Mouse (Mus musculus) thymus, adult 2 months (tissue): ENCODE results near the gene Rcor1. TPM values are rescaled to one million over a fixed set of nuclear protein-coding genes. Genes with fewer than 3 reads are reported as not detected.
A peak's percentile ranks its signal among the peaks of the same experiment; 100 is the strongest.

ENCODE experiments used
- DNase-seq: peaks from one replicate; pipeline ENCODE4 v3.0.0; 2021
- H3K27ac ChIP-seq: fragments of 200-500 bp; 2 replicates; pipeline ENCODE4 v1.5.1; 2012; ENCODE audit warnings: low read length, control low read depth; ENCODE audit not compliant: control insufficient read depth, insufficient read depth
- H3K27me3 ChIP-seq: fragments of 200-500 bp; 2 replicates; pipeline ENCODE4 v1.6.1; 2012; ENCODE audit warnings: mild to moderate bottlenecking, low read length, moderate library complexity, mixed read lengths; ENCODE audit not compliant: control insufficient read depth, insufficient read depth
- H3K36me3 ChIP-seq: fragments of 200-500 bp; 2 replicates; pipeline ENCODE4 v1.6.1; 2012; ENCODE audit warnings: mild to moderate bottlenecking, low read length, moderate library complexity; ENCODE audit not compliant: control insufficient read depth, insufficient read depth
- H3K4me1 ChIP-seq: fragments of 200-500 bp; replicated peaks from 2 replicates; pipeline ENCODE4 v1.6.1; 2012; ENCODE audit warnings: low read length; ENCODE audit not compliant: control insufficient read depth, insufficient read depth
- H3K4me3 ChIP-seq: fragments of 200-500 bp; 2 replicates; pipeline ENCODE4 v1.5.1; 2012; ENCODE audit warnings: mild to moderate bottlenecking, low read length, control low read depth, moderate library complexity; ENCODE audit not compliant: control insufficient read depth, insufficient read depth
- CTCF ChIP-seq: fragments of 200-500 bp; IDR thresholded peaks from 2 replicates; pipeline ENCODE4 v1.5.1; 2012; ENCODE audit warnings: mild to moderate bottlenecking, control low read depth, low read length, moderate library complexity, borderline replicate concordance; ENCODE audit not compliant: control insufficient read depth, poor library complexity, insufficient read depth; ENCODE audit errors: extremely low read depth
- POLR2A ChIP-seq: fragments of 200-500 bp; IDR thresholded peaks from 2 replicates; pipeline ENCODE4 v1.6.1; 2012; ENCODE audit warnings: mild to moderate bottlenecking, low read length, control low read depth, moderate library complexity; ENCODE audit not compliant: control insufficient read depth, poor library complexity, insufficient read depth; ENCODE audit errors: extremely low read depth
- WGBS: fragments of 180-500 bp; shearing (Covaris S2); methylation state at CpG from one replicate; pipeline ENCODE4 v1.1.7; 2018; 5-methylcytosine and 5-hydroxymethylcytosine counted together
- polyA plus RNA-seq: library from polyadenylated mRNA; depleted of rRNA; stranded (reverse); fragments of >200 nt; gene quantifications from 2 replicates; pipeline ENCODE4 v1.2.3, GENCODE M21; 2012

The Rcor1 gene
- polyA plus RNA-seq, 1 experiment: 21.9 TPM

DNA sequence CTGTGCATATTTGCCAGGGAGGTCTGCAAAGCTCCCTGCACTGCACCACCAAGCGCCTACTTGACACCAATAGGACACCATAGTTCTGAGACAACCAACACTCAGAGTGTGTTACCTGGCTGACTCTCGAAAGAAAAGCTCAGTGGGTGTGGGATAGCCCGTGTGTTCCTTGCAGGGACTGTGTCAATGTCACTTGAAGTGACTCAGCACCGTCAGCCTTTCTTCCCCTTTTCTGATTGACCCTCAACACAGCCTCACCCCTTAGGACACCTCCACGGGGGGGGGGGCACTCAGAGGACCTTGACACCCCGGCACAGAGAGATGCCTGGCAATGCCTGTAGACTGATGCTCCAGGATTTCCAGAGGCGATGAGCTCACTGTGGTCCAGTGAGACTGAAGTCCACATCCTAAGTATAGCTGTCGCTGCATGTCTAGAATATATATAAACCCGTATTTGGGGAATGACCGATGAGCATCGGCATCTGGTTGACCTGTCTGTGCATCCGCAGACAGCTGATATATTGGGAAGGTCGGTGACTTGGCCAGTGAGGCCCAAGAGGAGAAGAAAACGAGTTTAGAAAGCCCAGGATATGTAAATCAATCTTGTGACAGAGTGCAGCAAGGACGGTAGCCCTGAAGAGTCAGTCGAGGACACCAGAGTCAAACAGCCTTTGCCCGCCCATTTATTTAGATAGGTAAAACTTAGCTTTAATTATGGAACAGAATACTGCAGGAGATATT lies 110.5 kb downstream of the Rcor1 start:
- WGBS: 51% methylated on average over 17 of the region's 17 CpGs
- H3K4me1 ChIP-seq: peaks cover 12% of the 10 kb centered on the region; the same call in 1 of the 2 replicates
- H3K4me3 ChIP-seq: no peak overlapping the region
- TF ChIP-seq POLR2A: no peak
- no peak for TF ChIP-seq CTCF
- H3K27me3 ChIP-seq: no peaks in the 10 kb centered on the region
- H3K36me3 ChIP-seq: no peaks in the 10 kb centered on the region
- no peak for DNase-seq
- H3K27ac ChIP-seq: no peak overlapping the region

DNA sequence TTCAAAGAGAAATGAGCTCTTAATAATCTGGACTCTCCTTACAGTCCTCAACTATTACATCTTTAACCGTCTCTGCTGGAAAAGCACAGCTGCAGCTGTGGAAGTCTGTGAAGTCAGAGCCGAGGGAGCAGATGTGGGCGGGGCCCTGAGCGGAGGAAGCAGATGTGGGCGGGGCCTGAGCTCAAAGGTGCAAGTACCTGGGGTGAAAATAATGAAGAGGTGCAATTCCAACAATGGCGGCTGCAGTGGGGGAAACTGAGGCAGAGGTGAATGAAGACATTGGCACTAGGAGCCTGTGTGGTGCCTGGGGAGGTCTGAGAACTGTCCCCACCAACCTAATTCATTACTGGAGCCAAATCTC lies 111.1 kb downstream of the Rcor1 start:
- TF ChIP-seq POLR2A (no peak), CTCF (no peak)
- 8% methylated on average over 6 of the region's 6 CpGs for WGBS
- H3K27me3 ChIP-seq: no peaks in the 10 kb centered on the region

DNA sequence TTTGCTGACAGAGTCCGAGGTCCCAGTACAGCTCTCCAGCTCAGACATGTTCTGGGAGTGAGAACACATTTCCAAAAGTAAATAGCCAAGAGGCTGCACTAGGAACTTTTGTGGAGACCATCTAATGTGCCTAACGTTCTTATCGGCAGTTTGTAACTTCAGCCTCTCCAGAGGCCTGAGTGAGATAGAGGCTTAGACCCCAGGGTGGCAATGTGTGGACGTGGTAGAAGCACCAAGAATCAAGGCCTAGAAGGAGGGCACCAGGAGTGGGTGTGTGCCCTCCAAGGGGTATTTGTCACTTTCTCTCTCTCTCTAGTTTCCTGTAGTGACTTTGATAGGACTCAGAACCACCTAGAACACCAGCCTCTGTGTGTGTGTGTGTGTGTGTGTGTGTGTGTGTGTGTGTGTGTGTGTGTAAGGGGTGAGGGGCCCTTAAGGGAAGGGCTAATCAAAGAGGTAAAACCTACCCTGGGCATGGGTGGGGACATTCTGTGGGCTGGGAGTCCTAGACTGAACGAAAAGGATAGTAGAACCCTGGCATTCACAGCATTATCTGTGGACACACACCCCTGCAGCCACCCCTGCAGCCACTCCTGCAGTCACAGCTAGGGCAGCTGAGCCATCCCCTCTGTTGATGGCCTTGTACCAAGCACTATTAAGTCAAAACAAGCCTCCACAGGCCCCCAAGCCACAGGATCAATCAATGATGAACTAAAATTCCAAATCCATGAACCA lies 112.4 kb downstream of the Rcor1 start:
- Histone ChIP-seq H3K4me3 (no peak overlapping the region), H3K27me3 (no peaks in the 10 kb centered on the region), H3K4me1 (peaks cover 12% of the 10 kb centered on the region; the same call in 1 of the 2 replicates), H3K27ac (no peak overlapping the region), H3K36me3 (no peaks in the 10 kb centered on the region)
- no peak for TF ChIP-seq CTCF
- TF ChIP-seq POLR2A: no peak
- DNase-seq: no peak
- 98% methylated on average over 5 of the region's 5 CpGs for WGBS

More for the DNA sequence above, 111.1 kb downstream of the Rcor1 start:
- Histone ChIP-seq H3K4me1 (peaks cover 12% of the 10 kb centered on the region; the same call in 1 of the 2 replicates), H3K4me3 (no peak overlapping the region), H3K36me3 (no peaks in the 10 kb centered on the region), H3K27ac (no peak overlapping the region)
- DNase-seq: peak; percentile 71

DNA sequence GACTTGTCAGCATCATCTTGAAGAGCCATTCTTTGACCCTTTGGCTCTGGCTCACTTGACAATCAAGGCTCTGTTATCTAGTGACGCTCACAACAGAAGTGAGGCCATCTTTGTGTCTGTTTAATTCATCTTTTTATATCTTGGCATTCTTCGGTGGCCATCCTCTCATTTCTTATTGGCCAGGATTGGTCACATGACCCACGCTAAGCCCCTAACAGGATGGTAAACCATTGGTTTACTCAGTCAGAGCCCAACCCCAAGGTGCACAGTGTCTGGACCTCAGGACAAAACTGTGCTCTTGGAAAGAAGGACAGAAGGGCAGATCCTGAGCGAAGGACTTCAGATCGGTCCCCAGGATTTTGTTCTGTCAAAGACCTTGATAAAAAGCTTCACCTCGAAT lies 113.4 kb downstream of the Rcor1 start:
- Histone ChIP-seq H3K4me1 (peaks cover 12% of the 10 kb centered on the region; the same call in 1 of the 2 replicates), H3K36me3 (no peaks in the 10 kb centered on the region), H3K4me3 (no peak overlapping the region), H3K27me3 (no peaks in the 10 kb centered on the region), H3K27ac (no peak overlapping the region)
- TF ChIP-seq CTCF (no peak), POLR2A (no peak)
- DNase-seq: no peak
- 89% methylated on average over 6 of the region's 6 CpGs for WGBS

DNA sequence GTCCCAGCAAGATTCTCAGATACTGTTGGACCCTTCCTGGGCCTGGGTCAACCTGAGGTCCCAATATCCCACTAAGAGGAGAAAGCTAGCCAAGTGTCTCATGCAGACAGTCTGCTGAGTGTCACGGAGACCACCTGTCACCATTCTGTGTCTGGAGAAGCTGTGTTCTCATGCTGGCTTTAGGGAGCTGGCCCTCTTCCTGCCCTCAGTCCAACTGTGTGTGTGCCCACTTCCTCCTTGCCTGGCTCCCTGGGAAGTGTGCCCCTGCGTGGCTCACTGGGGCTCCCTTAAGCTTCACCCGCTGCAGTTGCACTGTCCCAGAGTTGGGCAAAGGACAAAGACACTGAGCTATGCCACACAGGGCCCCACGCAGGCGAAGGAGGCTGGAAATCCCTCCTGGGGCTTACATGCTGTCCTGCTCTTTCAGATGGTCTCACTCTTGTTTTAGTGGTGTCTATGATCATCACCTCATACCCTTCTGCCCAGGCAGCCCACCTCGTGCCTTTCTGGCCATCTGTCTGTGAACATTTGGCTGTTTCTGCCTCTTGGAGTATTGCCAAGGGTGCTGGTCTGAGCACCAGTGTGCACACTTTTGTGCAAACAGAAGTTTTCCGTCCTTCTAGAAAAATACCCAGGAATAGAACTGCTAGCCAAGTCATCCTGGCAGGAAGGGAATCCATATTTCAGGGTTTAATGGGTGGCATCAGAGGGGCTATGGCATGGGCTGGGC lies 114.0 kb downstream of the Rcor1 start:
- Histone ChIP-seq H3K27me3 (no peaks in the 10 kb centered on the region), H3K36me3 (no peaks in the 10 kb centered on the region), H3K27ac (no peak overlapping the region), H3K4me1 (peaks cover 12% of the 10 kb centered on the region; the same call in 1 of the 2 replicates), H3K4me3 (no peak overlapping the region)
- TF ChIP-seq CTCF (no peak), POLR2A (no peak)
- 40% methylated on average over 7 of the region's 7 CpGs for WGBS
- DNase-seq: no peak

DNA sequence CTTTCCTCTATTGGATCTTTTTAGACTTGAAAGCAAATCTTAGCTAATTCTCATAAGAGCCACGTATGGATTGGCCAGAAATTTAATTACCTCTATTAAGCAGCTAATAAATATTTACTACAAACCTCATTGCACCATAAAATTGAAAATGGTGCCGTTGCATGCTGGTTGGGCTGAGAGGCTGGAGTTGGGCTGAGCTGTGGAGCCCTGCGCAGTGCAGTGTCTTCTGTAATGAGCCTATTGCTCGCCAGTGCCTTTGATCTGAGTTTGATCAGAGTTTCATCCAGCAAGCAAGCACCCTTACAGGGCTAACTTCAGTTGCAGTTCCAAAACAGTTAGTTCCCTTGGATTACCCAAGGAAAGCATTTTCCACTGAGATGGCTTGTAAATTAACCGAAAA lies 114.8 kb downstream of the Rcor1 start:
- no peak for DNase-seq
- Histone ChIP-seq H3K27me3 (no peaks in the 10 kb centered on the region), H3K36me3 (no peaks in the 10 kb centered on the region), H3K4me3 (no peak overlapping the region), H3K27ac (no peak overlapping the region), H3K4me1 (peaks cover 14% of the 10 kb centered on the region; the same call in 1 of the 2 replicates)
- WGBS: 89% methylated on average over 5 of the region's 5 CpGs
- TF ChIP-seq CTCF: no peak
- TF ChIP-seq POLR2A: no peak
